Mouse (Mus musculus): ENCODE measurements at regions not wholly inside any gene's neighbourhood (a gene's known extent, or its start where the extent isn't known, plus 50 kb on each side); places are given as distances from the start of the nearest gene placed in this dataset.
A peak's percentile ranks its signal among the peaks of the same experiment; 100 is the strongest.

GRCm38 (mm10) chrX:11387200-11387940, 59.7 kb downstream of the H2al1j start:
- no peak for DNase-seq (ENCODE audit: low spot score)

GRCm38 (mm10) chrX:11388860-11389259, 61.2 kb downstream of the H2al1j start:
- no peak for DNase-seq (ENCODE audit: low spot score)

GRCm38 (mm10) chrX:11400406-11400805, 72.8 kb downstream of the H2al1j start:
- no peak for DNase-seq (ENCODE audit: low spot score)

- DNase-seq (ENCODE audit: low spot score), result peak; percentile 24
Observed at GRCm38 (mm10) chrX:11404369-11404768, 76.7 kb downstream of the H2al1j start.

GRCm38 (mm10) chrX:11412316-11412826, 84.7 kb downstream of the H2al1j start:
- no peak for DNase-seq (ENCODE audit: low spot score)

- no peak for DNase-seq (ENCODE audit: low spot score)
Observed at GRCm38 (mm10) chrX:11415662-11416061, 88.0 kb downstream of the H2al1j start.

GRCm38 (mm10) chrX:11416510-11416909, 88.9 kb downstream of the H2al1j start:
- DNase-seq (ENCODE audit: low spot score), result no peak

GRCm38 (mm10) chrX:11417861-11418260, 90.2 kb downstream of the H2al1j start:
- DNase-seq (ENCODE audit: low spot score), result no peak

GRCm38 (mm10) chrX:11418261-11418660, 90.6 kb downstream of the H2al1j start:
- DNase-seq (ENCODE audit: low spot score), result no peak

- DNase-seq (ENCODE audit: low spot score), result no peak
Observed at GRCm38 (mm10) chrX:11419162-11419631, 91.6 kb downstream of the H2al1j start.

GRCm38 (mm10) chrX:11432403-11433004, 104.9 kb downstream of the H2al1j start:
- no peak for DNase-seq (ENCODE audit: low spot score)

- no peak for DNase-seq (ENCODE audit: low spot score)
Observed at GRCm38 (mm10) chrX:11435338-11435737, 107.7 kb downstream of the H2al1j start.

- DNase-seq (ENCODE audit: low spot score), result no peak
Observed at GRCm38 (mm10) chrX:11437151-11437944, 109.7 kb downstream of the H2al1j start.

GRCm38 (mm10) chrX:11443543-11443942, 115.9 kb downstream of the H2al1j start:
- DNase-seq (ENCODE audit: low spot score), result peak; percentile 20

GRCm38 (mm10) chrX:11444261-11444725, 116.7 kb downstream of the H2al1j start:
- DNase-seq (ENCODE audit: low spot score), result no peak

GRCm38 (mm10) chrX:11448711-11449110, 121.1 kb downstream of the H2al1j start:
- DNase-seq (ENCODE audit: low spot score), result no peak

GRCm38 (mm10) chrX:11458521-11458920, 130.9 kb downstream of the H2al1j start:
- no peak for DNase-seq (ENCODE audit: low spot score)

GRCm38 (mm10) chrX:11463955-11464511, 136.4 kb downstream of the H2al1j start:
- DNase-seq (ENCODE audit: low spot score), result peak; percentile 15

GRCm38 (mm10) chrX:11466191-11466590, 138.6 kb downstream of the H2al1j start:
- peak; percentile 49 for DNase-seq (ENCODE audit: low spot score)

GRCm38 (mm10) chrX:11479696-11480339, 152.2 kb downstream of the H2al1j start:
- DNase-seq (ENCODE audit: low spot score), result peak; percentile 55

- DNase-seq (ENCODE audit: low spot score), result no peak
Observed at GRCm38 (mm10) chrX:11482141-11482540, 154.5 kb downstream of the H2al1j start.

GRCm38 (mm10) chrX:11486588-11486987, 159.0 kb downstream of the H2al1j start:
- no peak for DNase-seq (ENCODE audit: low spot score)
